Mouse (Mus musculus) cortical plate, adult 2 months (tissue): Measurements from ENCODE around the gene Traf2. TPM values are rescaled to one million over a fixed set of nuclear protein-coding genes. Genes with fewer than 3 reads are reported as not detected.
A peak's percentile ranks its signal among the peaks of the same experiment; 100 is the strongest.

Experiments
- H3K27ac ChIP-seq: fragments of 200-500 bp; 2 replicates; pipeline ENCODE4 v1.5.1; 2012; ENCODE audit warnings: low read length, control low read depth, inconsistent platforms; ENCODE audit not compliant: insufficient read depth
- H3K4me1 ChIP-seq: fragments of 200-500 bp; 2 replicates; pipeline ENCODE4 v1.6.1; 2011; ENCODE audit warnings: low read length; ENCODE audit not compliant: control insufficient read depth, insufficient read depth
- H3K4me3 ChIP-seq: fragments of 200-500 bp; 2 replicates; pipeline ENCODE4 v1.5.1; 2011; ENCODE audit warnings: mild to moderate bottlenecking, low read length, control low read depth; ENCODE audit not compliant: insufficient read depth
- CTCF ChIP-seq: fragments of 200-500 bp; IDR thresholded peaks from 2 replicates; pipeline ENCODE4 v1.5.1; 2011; ENCODE audit warnings: mild to moderate bottlenecking, control low read depth, low read length; ENCODE audit not compliant: insufficient read depth; ENCODE audit errors: extremely low read depth
- POLR2A ChIP-seq: fragments of 200-500 bp; IDR thresholded peaks from 2 replicates; pipeline ENCODE4 v1.6.1; 2011; ENCODE audit warnings: mild to moderate bottlenecking, low read length, control low read depth; ENCODE audit not compliant: insufficient read depth; ENCODE audit errors: extremely low read depth
- polyA plus RNA-seq: library from polyadenylated mRNA; depleted of rRNA; stranded (reverse); fragments of >200 nt; gene quantifications from 2 replicates; pipeline ENCODE4 v1.2.3, GENCODE M21; 2012; rRNA removed

The Traf2 gene
- polyA plus RNA-seq, 1 experiment: 9.1 TPM

GRCm38 (mm10) chr2:25482969-25483368 lies 63.8 kb downstream of the Traf2 start:
- TF ChIP-seq CTCF: peak; percentile 46
- TF ChIP-seq POLR2A: no peak
- Histone ChIP-seq H3K4me1 (peaks cover 4% of the 10 kb centered on the region; the same call in 1 of the 2 replicates), H3K27ac (no peak overlapping the region), H3K4me3 (no peak overlapping the region)

GRCm38 (mm10) chr2:25480541-25480940 lies 66.2 kb downstream of the Traf2 start:
- H3K27ac ChIP-seq: no peak overlapping the region
- no peak overlapping the region for H3K4me3 ChIP-seq
- TF ChIP-seq CTCF (no peak), POLR2A (no peak)
- peaks cover 4% of the 10 kb centered on the region; the same call in 1 of the 2 replicates for H3K4me1 ChIP-seq

- Histone ChIP-seq H3K4me3 (no peak overlapping the region), H3K27ac (peak overlapping the region; percentile 52; the same call in 1 of the 2 replicates), H3K4me1 (peaks cover 4% of the 10 kb centered on the region; the same call in 1 of the 2 replicates)
- TF ChIP-seq POLR2A: no peak
- TF ChIP-seq CTCF: no peak
Observed at GRCm38 (mm10) chr2:25479551-25480311, 67.0 kb downstream of the Traf2 start.

GRCm38 (mm10) chr2:25477967-25478675 lies 68.6 kb downstream of the Traf2 start:
- TF ChIP-seq POLR2A: no peak
- no peak for TF ChIP-seq CTCF
- Histone ChIP-seq H3K27ac (peak overlapping the region; percentile 58; the same call in 1 of the 2 replicates), H3K4me3 (no peak overlapping the region), H3K4me1 (peaks cover 4% of the 10 kb centered on the region; the same call in 1 of the 2 replicates)

DNA sequence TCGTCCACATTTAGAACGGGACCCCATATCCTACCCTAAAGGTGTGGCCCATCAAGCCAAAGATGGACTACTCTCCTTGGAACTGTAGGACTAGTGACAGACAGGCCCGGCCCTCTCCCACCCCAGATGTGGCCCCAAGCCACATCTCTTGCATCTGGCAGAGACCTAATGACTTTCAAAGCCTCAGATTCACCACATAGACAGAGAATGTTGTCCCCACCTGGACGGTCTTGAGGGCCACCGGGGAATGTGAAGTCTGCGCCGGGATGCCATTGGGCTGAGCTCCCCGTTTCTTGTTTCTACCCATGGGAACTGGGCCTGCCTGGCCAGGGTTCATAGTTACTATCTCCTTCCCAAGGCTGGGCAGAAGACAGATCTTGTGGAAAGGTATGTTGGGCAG lies 69.2 kb downstream of the Traf2 start:
- H3K27ac ChIP-seq: no peak overlapping the region
- H3K4me1 ChIP-seq: peaks cover 4% of the 10 kb centered on the region; the same call in 1 of the 2 replicates
- TF ChIP-seq POLR2A: no peak
- TF ChIP-seq CTCF: no peak
- H3K4me3 ChIP-seq: no peak overlapping the region

- Histone ChIP-seq H3K4me3 (no peak overlapping the region), H3K27ac (no peak overlapping the region), H3K4me1 (no peaks in the 10 kb centered on the region; the same call in 1 of the 2 replicates)
- TF ChIP-seq CTCF (no peak), POLR2A (no peak)
Observed at GRCm38 (mm10) chr2:25472550-25472949, 74.2 kb downstream of the Traf2 start.

DNA sequence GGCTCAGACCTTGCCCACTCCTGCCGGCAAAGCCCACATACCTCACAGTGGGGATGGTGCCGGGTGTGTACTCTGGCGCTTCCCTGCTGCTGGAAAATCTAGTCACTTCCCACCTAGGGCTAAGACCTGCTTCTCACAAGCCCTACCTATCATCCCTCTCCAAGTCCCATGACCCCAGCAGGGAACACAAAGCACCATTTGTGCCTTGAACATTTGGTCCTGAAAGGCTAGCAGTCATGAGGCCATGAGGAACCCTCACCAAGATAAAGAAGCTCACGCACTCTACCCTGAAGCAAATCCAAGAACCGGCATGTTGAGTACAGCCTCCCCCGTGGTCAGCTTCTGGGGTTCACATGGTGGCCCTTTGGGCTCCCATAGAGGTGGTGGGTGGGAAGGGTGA lies 76.8 kb downstream of the Traf2 start, which contains the start of gene Ptgds:
TSS of gene Ptgds (minus strand) at position 78 of the 400 bp plus-strand sequence.
- peak within 1 kb of the TSS; percentile 5 for H3K4me3 ChIP-seq
- TF ChIP-seq CTCF: no peak
- TF ChIP-seq POLR2A: no peak
- H3K27ac ChIP-seq: peak within 1 kb of the TSS; percentile 66
- H3K4me1 ChIP-seq: no peaks in the 10 kb centered on the region; the same call in 1 of the 2 replicates

GRCm38 (mm10) chr2:25468962-25469915 lies 77.5 kb downstream of the Traf2 start:
- peak; percentile 59; the same call in 1 of the 2 replicates for TF ChIP-seq POLR2A
- no peak for TF ChIP-seq CTCF
- no peaks in the 10 kb centered on the region; the same call in 1 of the 2 replicates for H3K4me1 ChIP-seq
- H3K4me3 ChIP-seq: peak overlapping the region; percentile 5
- H3K27ac ChIP-seq: peak overlapping the region; percentile 66

Other genes starting within 250 kb of the Traf2 start
- 336 and 340 TPM in 2 replicates for gene Grin1, start 227.8 kb downstream of the Traf2 start, polyA plus RNA-seq
- gene Man1b1, start 214.6 kb downstream of the Traf2 start, polyA plus RNA-seq: 27.0 and 28.4 TPM in 2 replicates
- 59.8 and 69.1 TPM in 2 replicates for gene Dpp7, start 190.6 kb downstream of the Traf2 start, polyA plus RNA-seq
- 16.6 and 20.4 TPM in 2 replicates for gene Uap1l1, start 181.3 kb downstream of the Traf2 start, polyA plus RNA-seq
- gene Sapcd2, start 174.6 kb downstream of the Traf2 start, polyA plus RNA-seq: 4.0 and 4.4 TPM in 2 replicates
- 15.8 and 19.0 TPM in 2 replicates for gene Entpd2, start 151.1 kb downstream of the Traf2 start, polyA plus RNA-seq
- gene Npdc1, start 147.6 kb downstream of the Traf2 start, polyA plus RNA-seq: 435 and 468 TPM in 2 replicates
- gene Fut7, start 123.7 kb downstream of the Traf2 start, polyA plus RNA-seq: 0.38 and 0.48 TPM in 2 replicates
- gene Abca2, start 118.2 kb downstream of the Traf2 start, polyA plus RNA-seq: 105 and 109 TPM in 2 replicates
- gene Clic3, start 90.1 kb downstream of the Traf2 start, polyA plus RNA-seq: 0.72 and 0.79 TPM in 2 replicates
- gene Paxx, start 85.8 kb downstream of the Traf2 start, polyA plus RNA-seq: 137 TPM in 2 replicates
- 2,250 and 2,426 TPM in 2 replicates for gene Ptgds, start 76.9 kb downstream of the Traf2 start, polyA plus RNA-seq
- gene Lcn12, start 53.0 kb downstream of the Traf2 start, polyA plus RNA-seq: not detected in 2 replicates
- 44.3 and 46.1 TPM in 2 replicates for gene Fbxw5, start 46.2 kb downstream of the Traf2 start, polyA plus RNA-seq
- 2.3 and 3.3 TPM in 2 replicates for gene C8g, start 45.2 kb downstream of the Traf2 start, polyA plus RNA-seq
- gene Edf1, start 10.9 kb upstream of the Traf2 start, polyA plus RNA-seq: 270 and 276 TPM in 2 replicates
- 1.1 and 1.2 TPM in 2 replicates for gene Mamdc4, start 27.9 kb upstream of the Traf2 start, polyA plus RNA-seq
- 123 and 129 TPM in 2 replicates for gene Phpt1, start 28.3 kb upstream of the Traf2 start, polyA plus RNA-seq
- gene Ajm1, start 34.8 kb upstream of the Traf2 start, polyA plus RNA-seq: 115 and 125 TPM in 2 replicates
- 158 and 162 TPM in 2 replicates for gene Rabl6, start 61.6 kb upstream of the Traf2 start, polyA plus RNA-seq
- gene Ccdc183, start 70.7 kb upstream of the Traf2 start, polyA plus RNA-seq: 0.02 TPM in 1 of 2 replicates, not detected in the other
- 73.9 and 82.8 TPM in 2 replicates for gene Tmem141, start 75.1 kb upstream of the Traf2 start, polyA plus RNA-seq
- 0.30 and 0.33 TPM in 2 replicates for gene Fcna, start 81.1 kb upstream of the Traf2 start, polyA plus RNA-seq
- not detected in 2 replicates for gene Lcn8, start 106.2 kb upstream of the Traf2 start, polyA plus RNA-seq
- gene Lcn5, start 111.0 kb upstream of the Traf2 start, polyA plus RNA-seq: not detected in 2 replicates
- not detected in 2 replicates for gene Lcn6, start 129.8 kb upstream of the Traf2 start, polyA plus RNA-seq
- not detected in 2 replicates for gene Lcn10, start 135.8 kb upstream of the Traf2 start, polyA plus RNA-seq
- not detected in 2 replicates for gene Obp2a, start 153.1 kb upstream of the Traf2 start, polyA plus RNA-seq
- gene Bmyc, start 159.8 kb upstream of the Traf2 start, polyA plus RNA-seq: 99.6 and 101 TPM in 2 replicates
- gene Obp2b, start 190.1 kb upstream of the Traf2 start, polyA plus RNA-seq: 0.15 TPM in 1 of 2 replicates, not detected in the other
- gene Lcn3, start 218.6 kb upstream of the Traf2 start, polyA plus RNA-seq: not detected in 2 replicates
- not detected in 2 replicates for gene Lcn11, start 230.1 kb upstream of the Traf2 start, polyA plus RNA-seq
- not detected in 2 replicates for gene Gm13539, start 235.3 kb upstream of the Traf2 start, polyA plus RNA-seq